Mouse (Mus musculus) olfactory bulb, adult 2 months (tissue): ENCODE results near the gene Rims3.

ENCODE experiments used
- CTCF ChIP-seq: fragments of 200-500 bp; IDR thresholded peaks from 2 replicates; pipeline ENCODE4 v1.5.1; 2012; ENCODE audit warnings: low read depth, mild to moderate bottlenecking, low read length, moderate library complexity; ENCODE audit not compliant: insufficient read depth
- POLR2A ChIP-seq: fragments of 200-500 bp; IDR thresholded peaks from 2 replicates; pipeline ENCODE4 v1.6.1; 2012; ENCODE audit warnings: mild to moderate bottlenecking, low read depth, low read length, moderate library complexity; ENCODE audit not compliant: insufficient read depth

DNA sequence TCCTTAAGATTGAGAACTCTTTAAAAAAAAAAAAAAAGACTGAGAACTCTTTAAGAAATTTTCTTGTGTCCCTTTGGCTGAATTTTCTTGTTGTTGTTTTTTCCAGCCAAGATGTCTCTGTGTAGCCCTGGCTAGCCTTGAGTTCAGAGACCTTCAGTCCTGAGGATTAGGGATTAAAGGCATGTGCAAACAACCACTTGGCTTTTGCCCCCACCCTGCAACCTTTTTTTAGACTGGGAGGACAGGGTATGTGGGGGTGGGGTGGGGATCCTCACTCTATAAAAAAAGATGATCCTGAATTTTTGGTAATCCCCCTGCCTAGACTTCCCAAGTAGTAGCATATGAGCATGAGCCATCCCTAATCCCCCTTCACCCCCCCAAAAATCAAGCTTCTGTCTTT, 48.8 kb upstream of the Rims3 start:
- TF ChIP-seq CTCF (no peak), POLR2A (no peak)
